Mouse (Mus musculus) leukemia stem cell, adult 10-12 weeks (primary cell): ENCODE data around the gene Tmem30c. TPM values are rescaled to one million over a fixed set of nuclear protein-coding genes. Genes with fewer than 3 reads are reported as not detected.

ENCODE experiments used
- polyA plus RNA-seq: library from polyadenylated mRNA; stranded (reverse); fragments of >175 nt; gene quantifications from 2 replicates; pipeline ENCODE4 v1.2.3, GENCODE M21; 2012; ENCODE audit warnings: low replicate concordance

Gene Tmem30c
- polyA plus RNA-seq: not detected in 2 replicates

DNA sequence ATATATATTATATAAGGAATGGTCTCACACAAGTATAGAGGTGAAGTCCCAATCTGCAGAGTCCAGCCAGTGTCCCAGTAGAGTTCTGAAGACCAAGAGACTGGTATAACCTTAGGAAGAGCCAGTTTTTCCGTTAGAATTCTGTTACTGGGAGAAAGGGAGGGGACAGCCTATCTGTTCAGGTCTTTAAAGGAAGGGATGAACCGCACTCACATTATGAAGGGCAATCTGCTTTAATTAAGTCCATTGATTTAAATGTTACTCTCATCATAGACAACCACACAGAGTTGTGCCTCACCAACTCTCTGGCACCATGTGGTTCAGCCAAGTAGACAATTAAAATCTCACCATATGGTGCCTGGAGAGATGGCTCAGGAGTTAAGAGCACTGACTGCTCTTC is at the start of gene Tmem30c:
Gene Tmem30c, minus strand, starts transcription at position 101 of the 400 bp plus-strand sequence.

DNA sequence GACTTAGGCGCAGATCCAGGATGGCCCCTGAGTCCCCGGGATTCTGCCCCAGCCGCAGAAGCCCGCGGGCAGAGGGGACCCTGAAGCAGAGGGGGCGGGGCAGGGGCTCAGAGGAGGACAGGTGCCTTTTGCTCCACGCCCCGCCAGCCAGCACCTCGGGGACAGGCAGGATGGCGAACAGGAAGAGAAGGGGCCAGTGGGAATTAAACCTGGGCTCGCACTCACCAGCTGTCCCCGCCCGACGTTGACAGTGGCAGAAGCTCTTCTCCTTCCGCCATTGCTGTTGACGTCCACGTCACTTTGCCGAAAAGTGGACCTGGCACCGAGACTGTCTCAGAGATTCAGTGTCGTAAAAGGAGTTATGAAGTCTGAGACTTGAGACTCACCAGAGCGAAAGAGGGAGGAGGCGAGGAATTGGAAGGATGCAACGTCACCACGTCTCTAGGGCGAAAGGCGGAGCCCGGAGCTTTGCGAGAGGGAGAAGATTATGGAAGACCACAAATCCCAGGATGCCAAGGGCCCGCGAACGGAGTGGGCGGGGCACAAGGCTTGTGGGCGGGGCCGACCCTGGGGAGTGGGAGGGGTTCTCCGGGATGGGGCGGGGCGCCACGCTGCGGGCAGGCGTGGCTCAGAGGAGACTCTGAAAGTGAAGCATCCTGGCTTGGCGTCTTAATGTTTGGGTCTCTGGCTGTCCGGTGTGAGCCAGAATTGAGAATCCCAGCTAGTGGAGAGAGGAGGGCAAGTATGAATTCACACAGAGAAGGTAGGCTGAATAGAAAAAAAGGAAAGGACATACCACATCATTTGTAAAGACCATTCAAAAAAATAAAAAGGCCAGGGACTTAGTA is 61.4 kb downstream of the Tmem30c start, which contains the start of gene Tbc1d23:
Gene Tbc1d23, minus strand, starts transcription at position 416 of the 848 bp plus-strand sequence.

Other genes with a start within 250 kb of the Tmem30c start
- gene Tmem45a2, start 221.5 kb downstream of the Tmem30c start, polyA plus RNA-seq: 0.06 TPM in 1 of 2 replicates, not detected in the other
- 36.7 and 45.3 TPM in 2 replicates for gene Tomm70a, start 171.2 kb downstream of the Tmem30c start, polyA plus RNA-seq
- 0.57 and 7.0 TPM in 2 replicates for gene Nit2, start 125.5 kb downstream of the Tmem30c start, polyA plus RNA-seq
- gene Tbc1d23, start 61.4 kb downstream of the Tmem30c start, polyA plus RNA-seq: 0.18 and 0.73 TPM in 2 replicates
- 1.8 and 2.4 TPM in 2 replicates for gene Filip1l, start 60.2 kb upstream of the Tmem30c start, polyA plus RNA-seq